Comparison of ENCODE assay signal across 8 mouse cellular contexts in the genomic region with DNA sequence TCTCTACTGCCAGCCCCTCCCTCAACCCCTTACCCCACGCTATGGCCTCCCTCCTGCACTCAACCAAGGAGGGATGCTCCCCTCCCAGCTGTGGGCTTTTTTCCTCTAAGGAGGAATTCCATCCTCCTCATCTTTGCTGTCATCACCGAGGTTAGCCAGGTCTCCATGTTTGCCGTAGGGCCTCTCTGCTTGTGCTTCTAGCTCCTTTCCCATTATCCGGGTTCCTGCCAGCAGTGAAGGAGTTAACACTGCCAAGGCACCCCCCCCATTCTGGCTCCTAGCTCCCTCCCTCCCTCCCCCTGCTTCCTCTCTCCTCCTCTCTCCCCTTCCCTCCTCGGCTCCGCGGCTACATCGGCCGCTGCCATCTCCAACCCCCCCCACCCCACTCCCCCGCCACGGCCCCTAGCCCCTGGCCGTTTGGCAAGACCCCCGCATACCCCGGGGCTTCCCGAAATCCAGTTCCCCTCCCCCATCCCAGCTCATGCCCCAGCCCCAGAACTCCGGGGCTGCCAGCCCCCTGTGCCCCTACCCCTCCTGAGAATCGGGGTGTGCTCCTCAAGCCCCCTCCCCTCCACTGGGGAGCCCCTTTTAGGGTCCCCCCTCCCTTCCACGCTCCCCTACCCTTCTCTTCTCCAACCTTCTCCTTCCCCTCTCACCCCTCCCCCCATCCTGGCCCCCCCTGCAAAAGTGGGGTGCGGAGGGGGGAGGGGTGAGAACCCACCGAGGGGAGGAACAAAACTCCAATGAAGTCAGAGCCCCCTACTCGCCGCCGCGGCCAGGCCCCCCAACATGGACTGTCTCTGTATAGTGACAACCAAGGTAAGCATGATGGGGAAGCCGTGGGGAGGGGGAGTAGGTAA. TPM values are rescaled to one million over a fixed set of nuclear protein-coding genes. Genes with fewer than 3 reads are reported as not detected.
DNase-seq lines count a peak whose midpoint lies in the region; ATAC-seq and TF ChIP-seq lines count a peak whose summit lies in the region.

No protein-coding gene starts in this region.

- peak; percentile 38; the same call in 1 of the 2 replicates for TF ChIP-seq POLR2A in cortical plate, adult 2 months (IDR thresholded peaks at IDR 0.05; ENCODE audit: extremely low read depth, insufficient read depth, low read length)

- H3K27me3 ChIP-seq in heart, embryonic 15.5 days = no peaks in the 10 kb centered on the region
- no peaks in the 10 kb centered on the region for H3K27me3 ChIP-seq in stomach, embryonic 15.5 days (replicated peaks)

- H3K9ac ChIP-seq in heart, embryonic 15.5 days = peak overlapping the region; percentile 73
- H3K9ac ChIP-seq in stomach, embryonic 15.5 days = peak overlapping the region; percentile 76

- peak; percentile 35 for DNase-seq in urinary bladder, postnatal 25 days (ENCODE audit: low spot score)
- no peak for DNase-seq in urinary bladder, adult 18-20 months (ENCODE audit: low spot score in 2 of 2)
- peak; percentile 50 to 62 for DNase-seq in layer of hippocampus, postnatal 25 days (ENCODE audit: extremely low spot score in 1 of 2, low spot score in 1 of 2)
- peak; percentile 61 to 71 for DNase-seq in lung, postnatal 4 days
- no peak for DNase-seq in c-Kit-positive CD71-positive TER-119-positive erythroid progenitor cells, embryonic 14.5 days (ENCODE audit: low spot score)

- peak overlapping the region; percentile 62 for H3K27ac ChIP-seq in cortical plate, adult 2 months (ENCODE audit: insufficient read depth, low read length)
- H3K27ac ChIP-seq in heart, embryonic 15.5 days = peak overlapping the region; percentile 82
- H3K27ac ChIP-seq in stomach, embryonic 15.5 days = peak overlapping the region; percentile 88

- no peak for TF ChIP-seq CTCF in cortical plate, adult 2 months (IDR thresholded peaks at IDR 0.05; ENCODE audit: extremely low read depth, insufficient read depth, low read length)

- H3K4me1 ChIP-seq in cortical plate, adult 2 months (ENCODE audit: control insufficient read depth, insufficient read depth, low read length) = peaks cover 4% of the 10 kb centered on the region; the same call in 1 of the 2 replicates
- H3K4me1 ChIP-seq in heart, embryonic 15.5 days (replicated peaks) = peaks cover 60% of the 10 kb centered on the region
- peaks cover 33% of the 10 kb centered on the region for H3K4me1 ChIP-seq in stomach, embryonic 15.5 days

- peak overlapping the region; percentile 95 for H3K4me2 ChIP-seq in heart, embryonic 15.5 days
- peak overlapping the region; percentile 76 for H3K4me2 ChIP-seq in stomach, embryonic 15.5 days

- H3K4me3 ChIP-seq in cortical plate, adult 2 months (ENCODE audit: insufficient read depth, low read length) = peak overlapping the region; percentile 34
- peak overlapping the region; percentile 61 for H3K4me3 ChIP-seq in heart, embryonic 15.5 days
- peak overlapping the region; percentile 61 for H3K4me3 ChIP-seq in stomach, embryonic 15.5 days (replicated peaks)

- H3K36me3 ChIP-seq in heart, embryonic 15.5 days = peaks cover 7% of the 10 kb centered on the region; the same call in 1 of the 2 replicates
- 0 out of 2 replicates have a peak, but pooled peaks cover 6% of the 10 kb centered on the region for H3K36me3 ChIP-seq in stomach, embryonic 15.5 days

- ATAC-seq in heart, embryonic 15.5 days (replicated peaks; ENCODE audit: insufficient number of reproducible peaks, insufficient read depth, low FRiP score, low read depth) = no peak
- ATAC-seq in stomach, embryonic 15.5 days (ENCODE audit: insufficient read depth, low FRiP score, low read depth) = no peak

- H3K9me3 ChIP-seq in heart, embryonic 15.5 days (replicated peaks) = no peaks in the 10 kb centered on the region
- H3K9me3 ChIP-seq in stomach, embryonic 15.5 days = no peaks in the 10 kb centered on the region

- WGBS in heart, embryonic 15.5 days = under 1% methylated on average over 23 of the region's 25 CpGs
- WGBS in stomach, embryonic 15.5 days = under 1% methylated on average over 25 of the region's 25 CpGs

RNA-seq across cellular contexts. Expression of a gene that starts 1.6 kb away (rescaled TPM):
- 816 and 828 TPM in 2 replicates for polyA plus RNA-seq in cortical plate, adult 2 months (2012; rRNA removed)
- polyA plus RNA-seq in heart, embryonic 15.5 days (2015; fragmentation: Nextera tagmentation; extraction: Ambion mirVana) = 4.8 and 5.1 TPM in 2 replicates
- total RNA-seq in layer of hippocampus, postnatal 25 days (2021) = 100 to 1,000 TPM; 857 to 887 TPM
- 8.2 and 9.7 TPM in 2 replicates for polyA plus RNA-seq in stomach, embryonic 15.5 days (2015; fragmentation: Nextera tagmentation; extraction: Ambion mirVana)

RNA-seq across cellular contexts. Expression of a gene that starts 3.1 kb away (rescaled TPM):
- 66.5 and 71.6 TPM in 2 replicates for polyA plus RNA-seq in cortical plate, adult 2 months (2012; rRNA removed)
- polyA plus RNA-seq in heart, embryonic 15.5 days (2015; fragmentation: Nextera tagmentation; extraction: Ambion mirVana) = 200 and 235 TPM in 2 replicates
- 10 to 100 TPM; 56.9 to 62.4 TPM for total RNA-seq in layer of hippocampus, postnatal 25 days (2021)
- polyA plus RNA-seq in stomach, embryonic 15.5 days (2015; fragmentation: Nextera tagmentation; extraction: Ambion mirVana) = 84.8 and 95.4 TPM in 2 replicates

RNA-seq across cellular contexts. Expression of a gene that starts 18.0 kb away (rescaled TPM):
- polyA plus RNA-seq in cortical plate, adult 2 months (2012; rRNA removed) = 26.9 and 30.4 TPM in 2 replicates
- 17.4 and 24.8 TPM in 2 replicates for polyA plus RNA-seq in heart, embryonic 15.5 days (2015; fragmentation: Nextera tagmentation; extraction: Ambion mirVana)
- 10 to 100 TPM; 31.2 to 37.8 TPM for total RNA-seq in layer of hippocampus, postnatal 25 days (2021)
- polyA plus RNA-seq in stomach, embryonic 15.5 days (2015; fragmentation: Nextera tagmentation; extraction: Ambion mirVana) = 31.9 and 33.9 TPM in 2 replicates

RNA-seq across cellular contexts. Expression of a gene that starts 22.8 kb away (rescaled TPM):
- polyA plus RNA-seq in cortical plate, adult 2 months (2012; rRNA removed) = 37.6 and 38.2 TPM in 2 replicates
- 38.4 and 42.4 TPM in 2 replicates for polyA plus RNA-seq in heart, embryonic 15.5 days (2015; fragmentation: Nextera tagmentation; extraction: Ambion mirVana)
- total RNA-seq in layer of hippocampus, postnatal 25 days (2021) = 10 to 100 TPM; 41.4 to 46.9 TPM
- polyA plus RNA-seq in stomach, embryonic 15.5 days (2015; fragmentation: Nextera tagmentation; extraction: Ambion mirVana) = 59.4 and 61.8 TPM in 2 replicates

RNA-seq across cellular contexts. Expression of a gene that starts 27.4 kb away (rescaled TPM):
- polyA plus RNA-seq in cortical plate, adult 2 months (2012; rRNA removed) = 330 and 334 TPM in 2 replicates
- polyA plus RNA-seq in heart, embryonic 15.5 days (2015; fragmentation: Nextera tagmentation; extraction: Ambion mirVana) = 402 and 455 TPM in 2 replicates
- total RNA-seq in layer of hippocampus, postnatal 25 days (2021) = 100 to 1,000 TPM; 229 to 258 TPM
- polyA plus RNA-seq in stomach, embryonic 15.5 days (2015; fragmentation: Nextera tagmentation; extraction: Ambion mirVana) = 459 and 473 TPM in 2 replicates

Comparison
In these comparisons a context has a peak if more than half of its experiments do, and no peak if none do; other contexts are left out.
1. DNase-seq: peak in urinary bladder, postnatal 25 days (single experiment), layer of hippocampus, postnatal 25 days (2 of 2) and lung, postnatal 4 days (2 of 2); none in urinary bladder, adult 18-20 months (0 of 2) and c-Kit-positive CD71-positive TER-119-positive erythroid progenitor cells, embryonic 14.5 days (single experiment).
2. RNA of a gene that starts 1.6 kb away (polyA plus RNA-seq): 816 to 828 TPM in cortical plate, adult 2 months; 8.2 to 9.7 TPM in stomach, embryonic 15.5 days and 4.8 to 5.1 TPM in heart, embryonic 15.5 days; every median in the first group is over 10 times any median in the second.
3. Peak in every context shown above with its lines, with median percentiles within 50 percentile points of each other: H3K27ac ChIP-seq and H3K4me3 ChIP-seq.